Mouse (Mus musculus): ENCODE results near the gene Eif3d. TPM values are rescaled to one million over a fixed set of nuclear protein-coding genes. Genes with fewer than 3 reads are reported as not detected.
A peak's percentile ranks its signal among the peaks of the same experiment; 100 is the strongest.

Gene Eif3d
- polyA plus RNA-seq, 1 experiment from 2014 or later = 175 TPM

DNA sequence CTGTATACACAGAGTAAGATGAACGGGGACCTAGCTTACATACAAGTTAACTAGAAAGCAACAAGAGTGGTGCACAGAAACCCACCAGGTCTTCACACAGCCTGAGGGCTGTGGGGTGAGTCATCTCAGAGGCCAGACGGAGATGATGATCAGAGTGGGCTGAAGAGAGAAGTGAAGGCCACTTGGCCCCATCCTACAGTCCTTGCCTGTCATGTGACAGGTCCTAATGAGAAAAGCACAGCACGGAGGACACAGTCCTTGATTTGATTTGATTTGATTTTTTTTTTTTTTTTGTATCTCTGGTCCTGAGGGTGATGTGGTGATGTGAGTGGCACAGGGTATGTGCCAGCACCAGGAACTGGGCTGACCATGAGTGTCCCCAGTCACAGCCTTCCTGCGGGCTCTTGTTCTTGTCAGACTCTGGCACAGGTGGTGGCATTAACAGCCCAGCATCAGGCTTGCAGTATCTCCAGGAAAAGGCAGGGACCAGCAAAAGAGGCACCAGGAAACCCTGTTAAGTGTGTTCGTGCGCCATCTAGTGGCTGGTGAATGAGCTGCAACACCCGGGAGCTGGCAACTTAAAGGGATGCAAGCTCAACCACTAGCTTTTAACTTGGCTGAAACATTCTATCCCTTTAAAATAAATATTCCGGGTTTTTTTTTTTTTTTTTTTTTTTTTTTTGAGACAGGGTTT lies 53.6 kb downstream of the Eif3d start:
- Histone ChIP-seq H3K9ac (ENCODE audit: low read depth, low read length) (no peak overlapping the region), H3K36me3 (ENCODE audit: control insufficient read depth, insufficient read depth, low read length) (peaks cover 19% of the 10 kb centered on the region), H3K9me3 (ENCODE audit: control insufficient read depth, low read length) (no peaks in the 10 kb centered on the region), H3K4me2 (ENCODE audit: low read length) (no peak overlapping the region), H3K4me1 (ENCODE audit: control insufficient read depth, insufficient read depth, low read depth, low read length) (no peaks in the 10 kb centered on the region), H3K27me3 (replicated peaks; ENCODE audit: control insufficient read depth, insufficient read depth, low read length) (no peaks in the 10 kb centered on the region), H3K4me3 (ENCODE audit: low read length) (no peak overlapping the region), H3K27ac (ENCODE audit: low read depth, low read length) (no peak overlapping the region)
- peak; percentile 57 for ATAC-seq
- WGBS = 42% methylated on average over 8 of the region's 8 CpGs

DNA sequence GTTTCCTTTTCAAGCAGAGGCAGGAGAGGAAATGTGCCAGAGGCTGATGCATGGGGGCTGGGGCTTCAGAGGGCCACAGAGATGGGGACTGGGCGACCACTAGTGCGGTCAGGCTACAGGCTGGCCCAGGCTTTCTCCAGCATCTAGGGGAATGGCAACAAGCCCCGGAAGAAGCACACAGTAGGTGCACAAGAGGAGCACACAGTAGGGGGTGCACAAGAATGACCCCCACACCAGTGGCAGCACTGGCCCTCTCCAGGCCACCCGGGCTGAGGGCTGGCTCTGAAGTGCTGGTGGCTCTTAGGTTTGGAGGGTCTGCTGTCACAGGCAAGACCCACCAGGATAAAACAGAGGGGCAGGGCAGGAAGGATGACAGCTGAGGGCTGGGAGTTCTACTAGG lies 55.3 kb downstream of the Eif3d start:
- H3K9me3 ChIP-seq (ENCODE audit: control insufficient read depth, low read length) = no peaks in the 10 kb centered on the region
- no peak overlapping the region for H3K4me2 ChIP-seq (ENCODE audit: low read length)
- ATAC-seq = no peak
- H3K4me3 ChIP-seq (ENCODE audit: low read length) = no peak overlapping the region
- H3K27me3 ChIP-seq (replicated peaks; ENCODE audit: control insufficient read depth, insufficient read depth, low read length) = no peaks in the 10 kb centered on the region
- no peak overlapping the region for H3K9ac ChIP-seq (ENCODE audit: low read depth, low read length)
- H3K27ac ChIP-seq (ENCODE audit: low read depth, low read length) = no peak overlapping the region
- no peaks in the 10 kb centered on the region for H3K4me1 ChIP-seq (ENCODE audit: control insufficient read depth, insufficient read depth, low read depth, low read length)
- WGBS = 89% methylated on average over 4 of the region's 4 CpGs
- peaks cover 13% of the 10 kb centered on the region for H3K36me3 ChIP-seq (ENCODE audit: control insufficient read depth, insufficient read depth, low read length)

DNA sequence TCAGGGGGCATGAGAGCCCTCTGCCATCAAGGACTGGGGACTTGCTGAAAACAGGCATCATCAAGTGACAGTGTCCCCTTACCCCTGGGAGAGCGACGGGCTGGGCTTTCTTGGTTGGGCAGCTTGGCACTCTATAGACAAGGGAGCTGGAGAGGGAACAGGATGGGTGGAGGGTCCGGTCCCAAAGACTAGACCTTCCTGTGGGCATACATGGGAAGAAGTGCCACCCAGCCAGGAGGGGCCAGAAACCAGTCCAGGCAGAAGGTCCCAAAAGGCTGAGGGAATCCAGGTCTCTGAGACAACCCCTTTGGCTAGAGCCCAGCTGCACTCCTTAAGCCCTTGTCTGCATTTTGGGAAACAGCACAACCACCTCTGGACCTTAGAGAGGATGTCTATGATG lies 56.1 kb downstream of the Eif3d start:
- no peaks in the 10 kb centered on the region for H3K9me3 ChIP-seq (ENCODE audit: control insufficient read depth, low read length)
- 96% methylated on average over 3 of the region's 3 CpGs for WGBS
- no peak overlapping the region for H3K4me2 ChIP-seq (ENCODE audit: low read length)
- H3K27me3 ChIP-seq (replicated peaks; ENCODE audit: control insufficient read depth, insufficient read depth, low read length) = no peaks in the 10 kb centered on the region
- no peak overlapping the region for H3K4me3 ChIP-seq (ENCODE audit: low read length)
- no peaks in the 10 kb centered on the region for H3K4me1 ChIP-seq (ENCODE audit: control insufficient read depth, insufficient read depth, low read depth, low read length)
- no peak overlapping the region for H3K27ac ChIP-seq (ENCODE audit: low read depth, low read length)
- ATAC-seq = no peak
- H3K9ac ChIP-seq (ENCODE audit: low read depth, low read length) = no peak overlapping the region
- peaks cover 11% of the 10 kb centered on the region for H3K36me3 ChIP-seq (ENCODE audit: control insufficient read depth, insufficient read depth, low read length)

DNA sequence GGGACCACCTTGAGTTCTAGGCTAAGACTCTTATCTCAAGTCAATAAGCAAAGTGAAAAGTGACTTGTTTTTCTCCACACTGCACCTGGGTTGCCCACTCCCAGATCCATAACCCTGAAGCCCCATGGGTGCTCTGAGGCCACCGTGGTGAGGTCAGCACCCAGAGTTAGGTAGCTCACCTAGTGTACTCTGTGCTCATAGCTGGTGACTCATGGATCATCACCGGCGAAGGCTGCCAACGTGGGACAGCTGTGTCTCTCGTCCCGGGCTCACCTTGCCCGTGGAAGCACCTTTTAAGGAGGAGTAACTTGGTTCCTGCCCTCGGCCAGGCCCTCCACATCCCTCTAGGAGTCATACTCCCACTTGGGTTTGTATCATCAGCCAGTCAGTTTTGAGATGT lies 57.6 kb downstream of the Eif3d start:
- H3K4me3 ChIP-seq (ENCODE audit: low read length) = no peak overlapping the region
- no peaks in the 10 kb centered on the region for H3K9me3 ChIP-seq (ENCODE audit: control insufficient read depth, low read length)
- no peaks in the 10 kb centered on the region for H3K4me1 ChIP-seq (ENCODE audit: control insufficient read depth, insufficient read depth, low read depth, low read length)
- no peak overlapping the region for H3K27ac ChIP-seq (ENCODE audit: low read depth, low read length)
- 86% methylated on average over 8 of the region's 8 CpGs for WGBS
- ATAC-seq = no peak
- no peak overlapping the region for H3K9ac ChIP-seq (ENCODE audit: low read depth, low read length)
- peaks cover 7% of the 10 kb centered on the region; the same call in 1 of the 2 replicates for H3K36me3 ChIP-seq (ENCODE audit: control insufficient read depth, insufficient read depth, low read length)
- no peak overlapping the region for H3K4me2 ChIP-seq (ENCODE audit: low read length)
- H3K27me3 ChIP-seq (replicated peaks; ENCODE audit: control insufficient read depth, insufficient read depth, low read length) = no peaks in the 10 kb centered on the region

DNA sequence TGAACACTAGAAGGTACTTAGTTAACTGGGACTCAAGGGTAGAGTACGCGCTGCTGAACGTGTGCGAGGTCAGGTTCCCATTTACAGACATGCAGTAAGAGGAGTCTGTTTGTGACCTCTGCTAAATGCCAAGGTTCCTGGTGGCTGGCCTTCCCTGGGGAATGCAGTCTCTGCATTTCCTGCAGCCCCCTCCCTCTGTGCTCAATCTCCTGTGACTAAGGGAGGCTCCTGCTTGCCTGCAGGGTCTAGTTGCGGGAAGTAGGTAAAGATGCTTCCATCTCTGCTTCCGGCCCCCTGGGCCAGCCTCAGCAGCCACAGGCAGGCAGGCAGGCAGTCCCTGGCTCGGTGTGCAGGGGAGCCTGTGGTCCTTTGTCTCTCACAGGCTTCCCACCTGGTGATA lies 58.0 kb downstream of the Eif3d start:
- Histone ChIP-seq H3K4me2 (ENCODE audit: low read length) (no peak overlapping the region), H3K4me1 (ENCODE audit: control insufficient read depth, insufficient read depth, low read depth, low read length) (no peaks in the 10 kb centered on the region), H3K4me3 (ENCODE audit: low read length) (no peak overlapping the region), H3K27ac (ENCODE audit: low read depth, low read length) (no peak overlapping the region), H3K27me3 (replicated peaks; ENCODE audit: control insufficient read depth, insufficient read depth, low read length) (no peaks in the 10 kb centered on the region), H3K9ac (ENCODE audit: low read depth, low read length) (no peak overlapping the region), H3K36me3 (ENCODE audit: control insufficient read depth, insufficient read depth, low read length) (peaks cover 7% of the 10 kb centered on the region; the same call in 1 of the 2 replicates), H3K9me3 (ENCODE audit: control insufficient read depth, low read length) (no peaks in the 10 kb centered on the region)
- WGBS = 62% methylated on average over 7 of the region's 7 CpGs
- ATAC-seq = no peak

DNA sequence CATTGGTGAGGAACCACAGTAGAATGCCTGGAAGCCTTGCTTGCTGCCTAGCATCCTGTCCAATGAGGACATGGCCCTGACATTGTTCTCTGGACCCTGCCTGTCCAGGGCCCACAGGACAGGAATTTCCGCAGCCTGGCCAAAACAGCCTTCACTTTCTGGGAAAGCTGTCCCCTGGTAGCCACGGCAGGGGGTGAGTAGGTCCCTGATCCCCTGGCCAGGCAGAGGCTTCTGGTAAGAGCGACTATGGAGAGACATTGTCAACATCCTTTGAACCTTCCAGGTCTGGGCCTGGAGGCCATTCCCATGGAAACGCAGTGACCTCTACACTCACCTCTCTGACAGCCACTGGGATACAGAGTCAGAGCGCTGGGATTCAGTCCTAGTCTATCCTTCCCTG lies 58.6 kb downstream of the Eif3d start:
- Histone ChIP-seq H3K4me3 (ENCODE audit: low read length) (no peak overlapping the region), H3K27ac (ENCODE audit: low read depth, low read length) (no peak overlapping the region), H3K9me3 (ENCODE audit: control insufficient read depth, low read length) (no peaks in the 10 kb centered on the region), H3K36me3 (ENCODE audit: control insufficient read depth, insufficient read depth, low read length) (peaks cover 7% of the 10 kb centered on the region; the same call in 1 of the 2 replicates), H3K4me1 (ENCODE audit: control insufficient read depth, insufficient read depth, low read depth, low read length) (no peaks in the 10 kb centered on the region), H3K4me2 (ENCODE audit: low read length) (no peak overlapping the region), H3K9ac (ENCODE audit: low read depth, low read length) (no peak overlapping the region), H3K27me3 (replicated peaks; ENCODE audit: control insufficient read depth, insufficient read depth, low read length) (no peaks in the 10 kb centered on the region)
- ATAC-seq = no peak
- WGBS = 59% methylated on average over 5 of the region's 5 CpGs

DNA sequence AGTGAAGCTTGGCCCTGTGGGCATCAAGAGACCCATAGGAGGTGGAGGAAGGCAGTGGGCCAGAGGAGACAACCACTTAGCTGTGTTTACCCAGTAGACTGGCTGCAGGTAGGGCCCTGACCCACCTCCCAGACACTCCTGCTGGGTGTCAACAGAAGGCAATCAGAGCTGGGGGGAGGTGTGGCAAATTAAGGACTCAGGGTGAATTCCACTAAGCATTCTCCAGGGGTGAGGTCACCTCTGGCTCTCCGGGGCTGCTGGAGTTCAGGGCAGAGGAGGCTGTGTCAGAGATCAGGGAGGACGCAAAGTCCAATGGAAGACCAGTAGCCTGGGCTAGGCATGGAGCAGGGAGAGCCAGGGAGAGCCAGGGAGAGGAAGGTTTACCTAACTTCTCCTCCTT lies 59.5 kb downstream of the Eif3d start:
- H3K4me2 ChIP-seq (ENCODE audit: low read length) = no peak overlapping the region
- H3K36me3 ChIP-seq (ENCODE audit: control insufficient read depth, insufficient read depth, low read length) = peaks cover 7% of the 10 kb centered on the region; the same call in 1 of the 2 replicates
- no peaks in the 10 kb centered on the region for H3K4me1 ChIP-seq (ENCODE audit: control insufficient read depth, insufficient read depth, low read depth, low read length)
- no peak overlapping the region for H3K9ac ChIP-seq (ENCODE audit: low read depth, low read length)
- 20% methylated on average over 2 of the region's 2 CpGs for WGBS
- no peaks in the 10 kb centered on the region for H3K9me3 ChIP-seq (ENCODE audit: control insufficient read depth, low read length)
- ATAC-seq = no peak
- no peaks in the 10 kb centered on the region; the same call in 1 of the 2 replicates for H3K27me3 ChIP-seq (replicated peaks; ENCODE audit: control insufficient read depth, insufficient read depth, low read length)
- no peak overlapping the region for H3K27ac ChIP-seq (ENCODE audit: low read depth, low read length)
- no peak overlapping the region for H3K4me3 ChIP-seq (ENCODE audit: low read length)

Other genes starting within 250 kb of the Eif3d start
- gene Apol9b, start 241.8 kb downstream of the Eif3d start, polyA plus RNA-seq (2015; fragmentation: Nextera tagmentation; extraction: Ambion mirVana) = 0.13 and 0.44 TPM in 2 replicates
- gene Apol8, start 213.8 kb downstream of the Eif3d start, polyA plus RNA-seq (2015; fragmentation: Nextera tagmentation; extraction: Ambion mirVana) = 0.14 and 0.35 TPM in 2 replicates
- gene Myh9, start 128.6 kb downstream of the Eif3d start, polyA plus RNA-seq (2015; fragmentation: Nextera tagmentation; extraction: Ambion mirVana) = 8.4 and 11.8 TPM in 2 replicates
- 215 and 216 TPM in 2 replicates for gene Txn2, start 41.8 kb downstream of the Eif3d start, polyA plus RNA-seq (2015; fragmentation: Nextera tagmentation; extraction: Ambion mirVana)
- 8.8 and 9.6 TPM in 2 replicates for gene Foxred2, start 14.1 kb downstream of the Eif3d start, polyA plus RNA-seq (2015; fragmentation: Nextera tagmentation; extraction: Ambion mirVana)
- 15.7 TPM in 2 replicates for gene Cacng2, start 149.2 kb upstream of the Eif3d start, polyA plus RNA-seq (2015; fragmentation: Nextera tagmentation; extraction: Ambion mirVana)
- 108 and 111 TPM in 2 replicates for gene Ift27, start 203.3 kb upstream of the Eif3d start, polyA plus RNA-seq (2015; fragmentation: Nextera tagmentation; extraction: Ambion mirVana)
- gene Pvalb, start 235.6 kb upstream of the Eif3d start, polyA plus RNA-seq (2015; fragmentation: Nextera tagmentation; extraction: Ambion mirVana) = 5.8 and 7.0 TPM in 2 replicates